Mouse (Mus musculus) ES-E14 (cell line): ENCODE measurements at regions not wholly inside any gene's neighbourhood (a gene's known extent, or its start where the extent isn't known, plus 50 kb on each side); places are given as distances from the start of the nearest gene placed in this dataset.

ENCODE experiments used
- DNase-seq: peaks from one replicate; pipeline ENCODE4 v3.0.0-alpha.2; 2013; ENCODE audit warnings: low read depth, low spot score
- H3K27ac ChIP-seq: 2 replicates; pipeline ENCODE4 v1.5.1; 2012; ENCODE audit warnings: low read depth, mild to moderate bottlenecking, low read length, moderate library complexity, mixed read lengths; ENCODE audit not compliant: poor library complexity, insufficient read depth, severe bottlenecking
- H3K36me3 ChIP-seq: 2 replicates; pipeline ENCODE4 v1.6.1; 2012; ENCODE audit warnings: mild to moderate bottlenecking, low read length, moderate library complexity, mixed read lengths; ENCODE audit not compliant: control insufficient read depth, poor library complexity, insufficient read depth, severe bottlenecking
- H3K4me1 ChIP-seq, 2 experiments: fragments of 150-350 bp in 1 of 2; sonication (generic) in 1 of 2; 2 replicates each; pipeline ENCODE4 v1.6.1; 2012; ENCODE audit warnings: low read length in 2 of 2, mild to moderate bottlenecking in 1 of 2, mixed read lengths in 1 of 2; ENCODE audit not compliant: control insufficient read depth in 2 of 2, insufficient read depth in 2 of 2, poor library complexity in 1 of 2
- H3K4me3 ChIP-seq, 2 experiments: fragments of 150-350 bp in 1 of 2; sonication (generic) in 1 of 2; 2 replicates each; pipeline ENCODE4 v1.5.1; 2012; ENCODE audit warnings: low read length in 2 of 2, low read depth in 1 of 2, mild to moderate bottlenecking in 1 of 2, mixed read lengths in 1 of 2; ENCODE audit not compliant: insufficient read depth in 1 of 2, poor library complexity in 1 of 2, severe bottlenecking in 1 of 2
- H3K9ac ChIP-seq: 2 replicates; pipeline ENCODE4 v1.6.1; 2012; ENCODE audit warnings: low read depth, mild to moderate bottlenecking, low read length, mixed read lengths; ENCODE audit not compliant: poor library complexity, insufficient read depth, severe bottlenecking
- H3K9me3 ChIP-seq: fragments of 150-350 bp; sonication (generic); 2 replicates; pipeline ENCODE4 v1.6.1; 2012; ENCODE audit warnings: low read depth, mild to moderate bottlenecking, low read length; ENCODE audit not compliant: control insufficient read depth, insufficient read depth
- CHD2 ChIP-seq: IDR thresholded peaks from 2 replicates; pipeline ENCODE4 v1.6.1; 2014; ENCODE audit warnings: mild to moderate bottlenecking, low read depth, low read length, inconsistent platforms
- HCFC1 ChIP-seq: IDR thresholded peaks from 2 replicates; pipeline ENCODE4 v1.6.1; 2012; ENCODE audit warnings: low read length, inconsistent platforms, borderline replicate concordance; ENCODE audit not compliant: insufficient read depth
- MAFK ChIP-seq: IDR thresholded peaks from 2 replicates; pipeline ENCODE4 v1.6.1; 2014; ENCODE audit warnings: mild to moderate bottlenecking, low read depth, low read length, inconsistent platforms; ENCODE audit not compliant: insufficient read depth
- ZC3H11A ChIP-seq: IDR thresholded peaks from 2 replicates; pipeline ENCODE4 v1.6.1; 2012; ENCODE audit warnings: low read depth, mild to moderate bottlenecking, inconsistent platforms, low read length, borderline replicate concordance
- ZNF384 ChIP-seq: IDR thresholded peaks from 2 replicates; pipeline ENCODE4 v1.6.1; 2012; ENCODE audit warnings: low read depth, low read length, inconsistent platforms
- in situ Hi-C, 2 experiments: fragments of 600-800 bp; cut with MboI; formaldehyde crosslinking; loops; one replicate each; pipeline ENCODE4 v1.15.1; 2025; ENCODE audit warnings: low sequenced_read_pairs in 2 of 2, inconsistent platforms in 1 of 2; ENCODE audit not compliant: unreplicated experiment in 2 of 2

GRCm38 (mm10) chr2:17832726-17833125 lies 101.5 kb upstream of the Nebl start:
- Histone ChIP-seq H3K27ac (no peak overlapping the region), H3K4me3 (no peak overlapping the region), H3K4me1 (peaks cover 0 to 4% of the 10 kb centered on the region in 2 experiments; a peak in 1 of 4 replicates), H3K36me3 (no peaks in the 10 kb centered on the region), H3K9me3 (no peaks in the 10 kb centered on the region), H3K9ac (no peak overlapping the region)
- no peak for TF ChIP-seq HCFC1
- TF ChIP-seq ZC3H11A = peak; percentile 8; the same call in 1 of the 2 replicates
- no peak for TF ChIP-seq CHD2
- TF ChIP-seq ZNF384 = no peak
- TF ChIP-seq MAFK = no peak
- peak; percentile 59 for DNase-seq
- in situ Hi-C loops = loop anchor here in 1 of 2 experiments (25.0 kb wide), 1 partner anchor 395 kb away; no protein-coding TSS in a partner anchor

DNA sequence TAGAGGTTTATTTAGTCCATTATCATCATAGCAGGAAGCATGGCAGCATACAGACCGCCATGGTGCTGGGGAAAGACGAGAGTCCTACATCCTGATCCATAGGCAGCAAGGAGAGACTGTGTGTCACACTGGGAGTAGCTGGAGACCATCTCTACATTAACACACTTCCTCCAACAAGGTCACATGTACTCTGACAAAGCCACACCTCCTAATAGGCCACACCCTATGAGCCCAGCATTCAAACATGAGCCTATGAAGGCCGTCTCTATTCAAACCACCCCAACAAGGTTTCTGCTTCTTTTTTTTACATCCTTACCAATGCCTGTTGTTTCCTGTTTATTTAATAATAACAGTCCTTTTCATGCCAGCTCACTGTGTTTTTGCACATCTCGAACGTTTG lies 99.0 kb upstream of the Nebl start:
- Histone ChIP-seq H3K4me1 (peaks cover 0 to 4% of the 10 kb centered on the region in 2 experiments; a peak in 1 of 4 replicates), H3K9me3 (no peaks in the 10 kb centered on the region), H3K36me3 (no peaks in the 10 kb centered on the region), H3K27ac (no peak overlapping the region), H3K4me3 (no peak overlapping the region), H3K9ac (no peak overlapping the region)
- no peak for DNase-seq
- TF ChIP-seq HCFC1 = no peak
- TF ChIP-seq ZC3H11A = no peak
- no peak for TF ChIP-seq CHD2
- TF ChIP-seq MAFK = no peak
- TF ChIP-seq ZNF384 = no peak
- in situ Hi-C loops = loop anchor here in 1 of 2 experiments (25.0 kb wide), 1 partner anchor 393 kb away; no protein-coding TSS in a partner anchor

DNA sequence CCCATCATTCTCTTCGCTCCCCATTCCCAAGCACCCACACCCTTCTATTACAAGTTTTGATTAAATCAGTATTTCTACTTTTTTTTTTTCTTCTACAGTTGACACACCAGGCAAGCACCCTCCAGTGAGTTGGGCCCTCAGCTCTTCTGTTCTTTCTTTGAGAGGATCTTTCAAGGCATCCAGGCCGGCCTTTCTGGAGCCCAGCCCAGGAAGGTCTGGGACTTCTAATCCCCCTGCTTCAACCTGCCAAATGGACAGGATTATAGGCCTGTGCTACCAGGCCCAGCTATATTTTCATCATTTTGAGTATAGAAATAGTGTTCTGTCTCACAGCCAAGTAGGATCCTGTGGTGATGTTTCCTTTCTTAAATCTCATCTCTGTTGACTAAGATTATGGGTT lies 94.0 kb upstream of the Nebl start:
- Histone ChIP-seq H3K27ac (no peak overlapping the region), H3K9ac (no peak overlapping the region), H3K36me3 (no peaks in the 10 kb centered on the region), H3K4me1 (peaks cover 0 to 3% of the 10 kb centered on the region in 2 experiments; a peak in 1 of 4 replicates), H3K4me3 (no peak overlapping the region), H3K9me3 (no peaks in the 10 kb centered on the region)
- in situ Hi-C loops = loop anchor here (10.0 to 25.0 kb wide), 2 partner anchors 388 to 400 kb away; no protein-coding TSS in a partner anchor
- no peak for DNase-seq
- TF ChIP-seq ZC3H11A (no peak), MAFK (no peak)

DNA sequence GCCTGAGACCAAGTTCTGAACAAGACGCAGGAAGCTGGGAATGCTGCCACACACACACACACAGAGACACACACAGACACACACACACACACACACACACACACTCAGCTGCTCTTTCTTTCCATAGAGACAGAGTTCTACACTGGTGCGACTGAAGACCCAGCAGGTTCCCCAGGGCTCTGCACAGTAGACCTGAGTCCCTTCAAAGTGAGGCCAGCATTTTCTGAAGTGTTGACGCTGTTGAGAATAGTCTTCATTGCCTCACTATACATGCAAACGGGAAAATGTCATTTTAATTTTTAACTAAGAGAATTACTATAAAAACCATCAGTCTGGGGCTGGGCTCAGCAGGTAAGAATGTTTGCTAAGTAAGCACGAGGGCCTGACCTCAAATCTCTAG lies 92.9 kb upstream of the Nebl start:
- H3K4me3 ChIP-seq = no peak overlapping the region
- H3K4me1 ChIP-seq = no peaks in the 10 kb centered on the region
- in situ Hi-C loops = loop anchor here in 1 of 2 experiments (10.0 kb wide), 1 partner anchor 399 kb away; no protein-coding TSS in a partner anchor
- H3K9me3 ChIP-seq = no peaks in the 10 kb centered on the region
- H3K36me3 ChIP-seq = no peaks in the 10 kb centered on the region
- no peak overlapping the region for H3K9ac ChIP-seq
- H3K27ac ChIP-seq = no peak overlapping the region
- TF ChIP-seq ZNF384 (no peak), HCFC1 (no peak), MAFK (no peak), CHD2 (no peak), ZC3H11A (no peak)
- DNase-seq = no peak

- H3K4me3 ChIP-seq = no peak overlapping the region
- in situ Hi-C loops = loop anchor here in 1 of 2 experiments (10.0 kb wide), 1 partner anchor 398 kb away; no protein-coding TSS in a partner anchor
Observed at GRCm38 (mm10) chr2:17822621-17823006, 91.3 kb upstream of the Nebl start.

More at GRCm38 (mm10) chr2:17822621-17823006, 91.3 kb upstream of the Nebl start:
- no peak overlapping the region for H3K9ac ChIP-seq
- TF ChIP-seq HCFC1 (no peak), ZNF384 (no peak), MAFK (no peak), ZC3H11A (no peak), CHD2 (no peak)
- no peaks in the 10 kb centered on the region for H3K36me3 ChIP-seq
- H3K9me3 ChIP-seq = no peaks in the 10 kb centered on the region
- no peak overlapping the region for H3K27ac ChIP-seq
- no peaks in the 10 kb centered on the region for H3K4me1 ChIP-seq
- no peak for DNase-seq
